ENCODE assay signal across 27 mouse cellular contexts in genomic region chr3:97686372-97687117, GRCm38 (mm10). TPM values are rescaled to one million over a fixed set of nuclear protein-coding genes. Genes with fewer than 3 reads are reported as not detected.
"Had no signal": no experiment of that assay in that cellular context is flagged by ENCODE, and none has a peak within 500 bp of the region (broad histone marks: within the 10 kb centered on the region; RNA-seq: fewer than 3 reads in every experiment).

No protein-coding gene starts in this region.

- H3K36me3 ChIP-seq: intestine, embryonic 15.5 days; kidney, embryonic 15.5 days; liver, embryonic 15.5 days; lung, embryonic 15.5 days; neural tube, embryonic 12.5 days; stomach, embryonic 15.5 days had no signal

- DNase-seq: kidney, adult 11 months; kidney, adult 8-10 months; kidney, postnatal 10 days; kidney, postnatal 36 days; lung, adult 18-20 months; lung, postnatal 10 days; lung, postnatal 36 days; midbrain, embryonic 14.5 days; spleen, adult 18-20 months; thymus, postnatal 4 days had no signal

- H3K27ac ChIP-seq: intestine, embryonic 15.5 days; kidney, embryonic 15.5 days; liver, embryonic 15.5 days; lung, embryonic 15.5 days; neural tube, embryonic 12.5 days; neural tube, embryonic 15.5 days; stomach, embryonic 15.5 days had no signal

- H3K4me2 ChIP-seq: intestine, embryonic 15.5 days; kidney, embryonic 15.5 days; liver, embryonic 11.5 days; liver, embryonic 15.5 days; lung, embryonic 15.5 days; midbrain, embryonic 11.5 days; neural tube, embryonic 12.5 days; neural tube, embryonic 15.5 days; stomach, embryonic 15.5 days had no signal

- H3K27me3 ChIP-seq: intestine, embryonic 15.5 days; lung, embryonic 15.5 days; stomach, embryonic 15.5 days had no signal

- H3K4me3 ChIP-seq: intestine, embryonic 15.5 days; kidney, embryonic 15.5 days; liver, embryonic 15.5 days; lung, embryonic 15.5 days; neural tube, embryonic 12.5 days; neural tube, embryonic 15.5 days; stomach, embryonic 15.5 days had no signal

RNA-seq across cellular contexts. Expression of gene Gm17651, which starts 12.1 kb away (rescaled TPM):
- total RNA-seq: layer of hippocampus, postnatal 14 days; left cerebral cortex, postnatal 10 days; left cerebral cortex, postnatal 36 days; megakaryocyte progenitor cell, adult 5-6 weeks; megakaryocyte-erythroid progenitor cell, adult 5-6 weeks; midbrain, postnatal 0 days had no signal
- polyA plus RNA-seq: intestine, embryonic 15.5 days; kidney, embryonic 15.5 days; limb, embryonic 11.5 days; limb, embryonic 14.5 days; liver, embryonic 11.5 days; liver, embryonic 15.5 days; lung, embryonic 15.5 days; midbrain, embryonic 11.5 days; midbrain, embryonic 14.5 days; midbrain, postnatal 0 days; neural tube, embryonic 12.5 days; neural tube, embryonic 15.5 days; stomach, embryonic 15.5 days had no signal
